Mouse (Mus musculus): ENCODE measurements around the gene Soat2. TPM values are rescaled to one million over a fixed set of nuclear protein-coding genes. Genes with fewer than 3 reads are reported as not detected.

The Soat2 gene
- polyA plus RNA-seq, 1 experiment from 2014 or later: 0.09 TPM

DNA sequence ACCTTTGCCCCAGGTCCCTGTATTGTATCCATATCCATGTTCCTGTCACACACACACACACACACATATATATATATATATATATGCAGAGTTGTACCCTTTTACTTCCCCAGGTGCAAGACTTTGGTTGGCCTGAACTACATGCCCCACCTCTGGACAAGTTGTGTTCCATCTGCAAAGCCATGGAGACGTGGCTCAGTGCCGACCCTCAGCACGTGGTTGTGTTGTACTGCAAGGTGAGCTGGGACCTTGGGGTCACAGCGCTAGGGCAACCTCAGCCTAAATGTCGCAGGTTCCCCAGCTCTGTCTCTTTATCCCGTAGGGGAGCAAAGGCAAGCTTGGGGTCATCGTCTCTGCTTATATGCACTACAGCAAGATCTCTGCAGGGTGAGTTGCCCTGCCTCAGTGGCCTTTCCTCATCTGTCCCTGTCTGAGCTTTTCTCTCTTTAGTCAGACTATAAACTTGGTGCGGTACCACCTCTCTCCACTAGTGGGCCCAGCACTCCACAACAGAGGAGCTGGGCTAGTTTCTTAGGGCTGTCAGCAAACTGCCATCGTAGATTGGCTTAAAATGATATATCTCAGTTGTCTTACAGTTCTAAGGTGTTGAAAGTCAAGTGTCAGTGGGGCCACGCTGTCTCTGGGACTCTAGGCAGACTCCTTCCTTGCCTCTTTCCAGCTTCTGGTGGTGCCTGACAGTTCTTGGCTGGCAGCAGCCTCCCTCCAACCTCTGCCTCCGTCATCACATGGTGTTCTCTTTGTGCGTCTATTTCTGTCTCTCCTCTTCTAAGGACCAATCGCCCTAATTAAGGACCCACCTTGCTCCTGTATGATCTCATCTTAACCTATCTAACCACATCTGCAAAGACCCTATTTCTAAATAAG is 42.4 kb upstream of the Soat2 start:
- Histone ChIP-seq H3K27ac (replicated peaks) (no peak overlapping the region), H3K27me3 (replicated peaks; ENCODE audit: low read depth, poor library complexity, severe bottlenecking) (peaks cover 49% of the 10 kb centered on the region), H3K9me3 (no peaks in the 10 kb centered on the region), H3K4me1 (peaks cover 78% of the 10 kb centered on the region), H3K4me3 (no peak overlapping the region), H3K36me3 (replicated peaks) (peaks cover 60% of the 10 kb centered on the region)
- DNase-seq (ENCODE audit: low spot score): peak; percentile 77
- 45% methylated on average over 13 of the region's 13 CpGs for WGBS

DNA sequence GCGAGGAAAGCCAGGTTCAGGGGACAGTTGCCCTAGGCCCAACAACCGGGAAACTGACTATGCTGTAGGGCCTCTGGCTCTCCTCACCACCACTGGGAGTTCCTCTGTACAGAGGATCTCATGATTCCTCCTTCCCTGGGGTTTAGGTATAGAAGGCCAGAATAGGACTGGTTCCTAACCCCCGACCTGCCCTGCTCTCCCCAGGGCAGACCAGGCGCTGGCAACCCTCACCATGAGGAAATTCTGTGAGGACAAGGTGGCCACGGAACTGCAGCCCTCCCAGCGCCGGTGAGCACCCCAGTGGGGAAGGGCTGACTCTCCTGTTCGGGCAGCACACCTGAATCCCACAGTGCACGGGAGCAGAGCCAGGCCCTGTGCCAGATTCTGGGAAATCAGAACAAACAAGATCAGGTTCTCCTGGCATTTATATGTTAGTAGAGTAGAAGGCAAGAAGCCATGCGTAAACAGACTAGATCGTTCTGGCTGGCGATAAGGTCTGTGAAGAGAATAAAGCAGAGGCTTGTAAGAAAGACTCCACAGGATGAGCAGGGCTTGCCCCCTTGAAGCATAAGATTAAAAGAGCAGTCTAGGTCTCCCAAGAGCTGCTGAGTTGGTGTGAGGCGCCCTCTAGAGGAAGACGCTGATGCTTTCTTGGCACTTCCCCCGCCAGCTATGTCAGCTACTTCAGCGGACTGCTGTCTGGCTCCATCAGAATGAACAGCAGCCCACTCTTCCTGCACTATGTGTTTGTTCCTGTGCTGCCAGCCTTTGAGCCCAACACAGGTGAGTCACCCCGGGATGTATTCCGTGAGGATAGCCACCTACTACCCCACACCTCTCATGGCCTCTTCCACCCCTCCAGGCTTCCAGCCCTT is 41.4 kb upstream of the Soat2 start:
- H3K4me3 ChIP-seq: no peak overlapping the region; the same call in 1 of the 2 replicates
- peaks cover 75% of the 10 kb centered on the region for H3K4me1 ChIP-seq
- DNase-seq (ENCODE audit: low spot score): peak; percentile 74
- peaks cover 69% of the 10 kb centered on the region for H3K36me3 ChIP-seq (replicated peaks)
- peaks cover 48% of the 10 kb centered on the region for H3K27me3 ChIP-seq (replicated peaks; ENCODE audit: low read depth, poor library complexity, severe bottlenecking)
- no peaks in the 10 kb centered on the region for H3K9me3 ChIP-seq
- H3K27ac ChIP-seq (replicated peaks): 0 out of 2 replicates have a peak overlapping the region, but pooled peaks have one; percentile 6
- WGBS: 53% methylated on average over 18 of the region's 18 CpGs

DNA sequence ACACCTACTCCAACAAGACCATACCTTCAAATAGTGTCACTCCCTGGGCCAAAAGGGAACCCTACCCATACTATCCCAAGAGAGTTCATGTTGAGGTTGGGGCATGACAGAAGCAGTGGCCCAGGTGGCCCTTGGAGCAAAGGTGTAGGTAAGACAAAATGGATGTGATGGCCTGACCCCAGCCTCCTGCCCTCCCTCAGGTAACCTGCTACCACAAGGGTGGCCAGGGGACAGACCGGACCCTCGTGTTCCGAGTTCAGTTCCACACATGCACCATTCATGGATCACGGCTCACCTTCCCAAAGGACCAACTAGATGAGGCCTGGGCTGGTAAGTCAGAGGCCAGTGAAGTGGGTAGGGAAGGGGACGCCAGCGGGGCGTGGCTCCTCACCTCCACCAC is 40.1 kb upstream of the Soat2 start:
- peaks cover 61% of the 10 kb centered on the region for H3K4me1 ChIP-seq

DNA sequence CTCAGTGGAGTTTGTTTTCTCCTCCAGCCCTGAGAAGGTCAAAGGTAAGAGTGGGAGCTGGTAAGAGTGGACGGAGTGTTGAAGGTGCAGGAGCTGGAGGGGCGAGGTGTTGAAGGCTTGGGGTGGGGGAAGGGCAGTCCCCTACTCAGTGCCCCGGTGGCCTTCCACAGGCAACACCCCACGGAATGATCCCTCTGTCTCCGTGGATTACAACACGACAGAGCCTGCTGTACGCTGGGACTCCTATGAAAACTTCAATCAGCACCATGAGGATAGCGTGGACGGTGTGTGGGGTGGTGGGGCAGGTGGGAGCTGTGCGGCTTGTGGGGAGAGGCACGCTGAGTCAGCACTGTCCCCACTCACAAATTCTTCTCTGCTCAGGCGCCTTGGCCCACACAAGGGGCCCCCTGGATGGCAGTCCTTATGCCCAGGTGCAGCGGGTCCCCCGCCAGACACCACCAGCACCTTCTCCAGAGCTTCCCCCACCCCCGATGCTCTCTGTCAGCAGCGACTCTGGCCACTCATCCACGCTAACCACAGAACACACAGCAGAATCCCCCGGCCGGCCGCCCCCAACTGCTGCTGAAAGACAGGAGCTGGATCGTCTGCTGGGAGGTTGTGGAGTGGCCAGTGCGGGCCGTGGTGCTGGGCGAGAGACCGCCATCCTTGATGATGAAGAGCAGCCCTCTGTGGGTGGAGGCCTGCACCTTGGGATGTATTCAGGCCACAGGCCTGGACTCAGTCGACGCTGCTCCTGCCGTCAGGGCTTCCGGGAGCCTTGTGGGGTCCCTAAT is 39.4 kb upstream of the Soat2 start:
- 83% methylated on average over 29 of the region's 29 CpGs for WGBS
- Histone ChIP-seq H3K36me3 (replicated peaks) (peaks cover 80% of the 10 kb centered on the region), H3K4me1 (peaks cover 55% of the 10 kb centered on the region), H3K27me3 (replicated peaks; ENCODE audit: low read depth, poor library complexity, severe bottlenecking) (peaks cover 29% of the 10 kb centered on the region), H3K9me3 (no peaks in the 10 kb centered on the region), H3K27ac (replicated peaks) (no peak overlapping the region), H3K4me3 (no peak overlapping the region)
- DNase-seq (ENCODE audit: low spot score): no peak

More for the DNA sequence above, 40.1 kb upstream of the Soat2 start:
- Histone ChIP-seq H3K27me3 (replicated peaks; ENCODE audit: low read depth, poor library complexity, severe bottlenecking) (peaks cover 35% of the 10 kb centered on the region), H3K27ac (replicated peaks) (no peak overlapping the region), H3K9me3 (no peaks in the 10 kb centered on the region), H3K36me3 (replicated peaks) (peaks cover 80% of the 10 kb centered on the region), H3K4me3 (no peak overlapping the region)
- no peak for DNase-seq (ENCODE audit: low spot score)
- 95% methylated on average over 7 of the region's 7 CpGs for WGBS

DNA sequence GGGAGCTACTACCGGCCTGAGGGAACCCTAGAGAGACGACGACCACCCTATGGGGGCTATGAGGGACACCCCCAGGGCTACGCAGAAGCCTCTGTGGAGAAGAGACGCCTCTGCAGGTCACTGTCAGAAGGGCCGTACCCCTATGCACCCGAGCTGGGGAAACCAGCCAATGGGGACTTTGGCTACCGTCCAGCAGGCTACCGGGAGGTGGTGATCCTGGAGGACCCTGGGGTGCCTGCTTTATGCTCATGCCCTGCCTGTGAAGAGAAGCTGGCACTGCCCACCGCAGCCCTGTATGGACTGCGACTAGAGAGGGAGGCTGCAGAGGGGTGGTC is 38.9 kb upstream of the Soat2 start:
- Histone ChIP-seq H3K4me1 (peaks cover 49% of the 10 kb centered on the region), H3K4me3 (no peak overlapping the region), H3K9me3 (no peaks in the 10 kb centered on the region), H3K27me3 (replicated peaks; ENCODE audit: low read depth, poor library complexity, severe bottlenecking) (peaks cover 23% of the 10 kb centered on the region), H3K27ac (replicated peaks) (no peak overlapping the region), H3K36me3 (replicated peaks) (peaks cover 84% of the 10 kb centered on the region)
- no peak for DNase-seq (ENCODE audit: low spot score)
- 83% methylated on average over 11 of the region's 11 CpGs for WGBS

DNA sequence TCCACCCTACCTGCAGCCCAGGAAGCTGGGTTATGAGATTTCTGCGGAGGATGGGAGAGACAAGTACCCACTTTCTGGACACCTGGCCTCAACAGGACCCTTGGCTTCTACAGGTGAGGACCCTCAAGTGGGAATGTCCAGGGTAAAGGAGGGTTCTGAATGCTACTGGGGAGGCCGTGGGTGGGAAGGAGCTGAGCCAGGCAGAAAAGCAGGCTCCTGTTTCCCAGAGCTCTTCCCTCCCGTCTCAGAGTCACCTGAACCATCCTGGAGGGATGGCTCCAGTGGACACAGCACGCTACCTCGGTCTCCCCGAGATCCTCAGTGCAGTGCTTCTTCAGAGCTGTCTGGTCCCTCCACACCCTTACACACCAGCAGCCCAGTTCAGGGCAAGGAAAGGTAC is 38.1 kb upstream of the Soat2 start:
- 92% methylated on average over 6 of the region's 6 CpGs for WGBS
- peaks cover 16% of the 10 kb centered on the region for H3K27me3 ChIP-seq (replicated peaks; ENCODE audit: low read depth, poor library complexity, severe bottlenecking)
- no peak for DNase-seq (ENCODE audit: low spot score)
- no peaks in the 10 kb centered on the region for H3K9me3 ChIP-seq
- H3K4me1 ChIP-seq: peaks cover 42% of the 10 kb centered on the region
- H3K27ac ChIP-seq (replicated peaks): no peak overlapping the region
- H3K4me3 ChIP-seq: no peak overlapping the region
- peaks cover 88% of the 10 kb centered on the region for H3K36me3 ChIP-seq (replicated peaks)

DNA sequence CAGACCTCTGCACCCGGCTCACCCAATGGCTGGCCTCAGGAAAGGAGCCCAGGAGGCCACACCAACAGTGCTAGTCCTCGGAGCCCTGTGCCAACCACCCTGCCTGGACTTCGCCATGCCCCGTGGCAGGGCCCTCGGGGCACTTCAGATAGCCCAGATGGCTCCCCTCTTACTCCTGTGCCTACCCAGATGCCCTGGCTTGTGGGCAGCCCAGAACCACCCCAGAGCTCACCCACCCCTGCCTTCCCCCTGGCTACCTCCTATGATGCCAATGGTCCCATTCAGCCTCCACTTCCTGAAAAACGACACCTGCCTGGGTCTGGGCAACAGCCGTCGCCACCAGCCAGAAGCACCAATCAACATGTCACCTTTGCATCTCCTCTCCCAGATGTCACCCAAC is 37.5 kb upstream of the Soat2 start:
- 80% methylated on average over 8 of the region's 8 CpGs for WGBS
- H3K36me3 ChIP-seq (replicated peaks): peaks cover 94% of the 10 kb centered on the region

DNA sequence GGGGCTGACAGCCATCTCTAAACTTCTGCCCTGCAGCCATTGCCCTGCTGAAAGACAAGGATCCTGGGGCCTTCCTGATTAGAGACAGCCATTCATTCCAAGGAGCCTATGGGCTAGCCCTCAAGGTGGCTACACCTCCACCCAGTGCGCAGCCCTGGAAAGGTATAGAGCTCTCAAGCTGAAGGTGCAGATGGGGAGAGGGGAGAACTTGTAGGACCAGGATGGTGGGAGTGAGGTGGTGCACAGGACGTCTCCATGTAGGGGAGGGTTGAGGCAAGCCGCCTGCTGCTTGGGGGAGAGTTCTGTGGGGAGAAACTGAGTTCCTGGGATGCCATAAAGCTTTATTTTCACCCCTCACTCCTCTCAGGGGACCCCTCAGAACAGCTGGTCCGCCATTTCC is 36.7 kb upstream of the Soat2 start:
- peaks cover 99% of the 10 kb centered on the region for H3K36me3 ChIP-seq (replicated peaks)
- no peak overlapping the region for H3K27ac ChIP-seq (replicated peaks)
- peaks cover 1% of the 10 kb centered on the region; the same call in 1 of the 2 replicates for H3K27me3 ChIP-seq (replicated peaks; ENCODE audit: low read depth, poor library complexity, severe bottlenecking)
- H3K4me1 ChIP-seq: peaks cover 38% of the 10 kb centered on the region
- DNase-seq (ENCODE audit: low spot score): no peak
- WGBS: 87% methylated on average over 4 of the region's 4 CpGs
- no peak overlapping the region for H3K4me3 ChIP-seq
- H3K9me3 ChIP-seq: no peaks in the 10 kb centered on the region

More for the DNA sequence above, 37.5 kb upstream of the Soat2 start:
- Histone ChIP-seq H3K4me1 (peaks cover 38% of the 10 kb centered on the region), H3K27ac (replicated peaks) (no peak overlapping the region), H3K9me3 (no peaks in the 10 kb centered on the region), H3K27me3 (replicated peaks; ENCODE audit: low read depth, poor library complexity, severe bottlenecking) (peaks cover 10% of the 10 kb centered on the region), H3K4me3 (no peak overlapping the region)
- no peak for DNase-seq (ENCODE audit: low spot score)

DNA sequence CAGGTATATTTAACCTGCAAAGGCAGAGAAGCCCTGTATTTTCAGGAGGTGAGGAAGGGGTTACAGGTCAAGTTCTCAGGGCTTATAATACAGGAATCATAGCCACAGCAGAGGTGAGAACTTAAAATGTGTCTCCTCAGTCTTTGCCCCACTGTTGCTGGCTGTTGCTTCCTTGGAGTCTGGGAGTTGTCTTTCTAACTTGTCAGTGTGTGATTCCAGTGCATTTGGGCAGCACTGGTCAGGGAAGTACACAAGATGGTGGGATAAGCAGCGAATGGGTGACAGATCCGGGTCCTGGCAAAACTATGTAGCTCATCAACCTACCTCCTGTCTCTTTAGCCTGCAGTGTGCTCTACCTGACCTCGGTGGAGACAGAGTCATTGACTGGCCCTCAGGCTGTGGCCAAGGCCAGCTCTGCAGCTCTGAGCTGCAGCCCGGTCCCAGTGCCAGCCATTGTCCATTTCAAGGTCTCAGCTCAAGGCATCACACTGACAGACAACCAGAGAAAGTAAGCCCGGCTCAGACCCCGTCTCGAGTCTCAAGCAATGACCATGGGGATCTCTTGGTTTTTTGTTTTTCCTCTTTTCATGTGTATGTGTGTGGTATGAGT is 35.6 kb upstream of the Soat2 start:
- WGBS: 92% methylated on average over 7 of the region's 7 CpGs
- Histone ChIP-seq H3K4me3 (no peak overlapping the region), H3K27me3 (replicated peaks; ENCODE audit: low read depth, poor library complexity, severe bottlenecking) (no peaks in the 10 kb centered on the region), H3K4me1 (peaks cover 31% of the 10 kb centered on the region), H3K36me3 (replicated peaks) (peaks cover 99% of the 10 kb centered on the region), H3K9me3 (no peaks in the 10 kb centered on the region), H3K27ac (replicated peaks) (no peak overlapping the region)
- DNase-seq (ENCODE audit: low spot score): no peak

DNA sequence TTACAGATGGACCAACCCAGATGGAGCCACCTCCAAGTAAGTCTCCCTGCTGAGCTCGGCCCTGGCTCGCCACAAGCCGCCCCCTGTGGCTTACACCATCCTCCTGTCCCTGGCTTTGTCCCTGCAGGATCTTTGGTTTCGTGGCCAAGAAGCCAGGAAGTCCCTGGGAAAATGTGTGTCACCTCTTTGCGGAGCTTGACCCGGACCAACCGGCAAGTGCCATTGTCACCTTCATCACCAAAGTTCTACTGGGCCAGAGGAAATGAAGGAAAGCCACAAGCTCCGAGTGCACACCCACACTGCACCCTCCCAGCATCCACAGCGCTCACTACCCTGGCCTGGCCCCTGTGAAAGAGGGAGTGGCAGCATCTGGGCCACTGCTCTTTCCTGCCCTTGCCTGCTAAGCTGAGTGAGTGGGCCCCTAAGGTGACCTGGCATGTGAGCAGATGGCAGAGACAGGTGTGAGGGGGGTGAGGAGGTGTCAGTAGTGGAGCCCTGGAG is 34.5 kb upstream of the Soat2 start:
- WGBS: 76% methylated on average over 9 of the region's 9 CpGs
- Histone ChIP-seq H3K36me3 (replicated peaks) (peaks cover 100% of the 10 kb centered on the region), H3K27me3 (replicated peaks; ENCODE audit: low read depth, poor library complexity, severe bottlenecking) (no peaks in the 10 kb centered on the region), H3K4me3 (no peak overlapping the region; the same call in 1 of the 2 replicates), H3K4me1 (peaks cover 30% of the 10 kb centered on the region), H3K9me3 (no peaks in the 10 kb centered on the region), H3K27ac (replicated peaks) (no peak overlapping the region)
- DNase-seq (ENCODE audit: low spot score): no peak

DNA sequence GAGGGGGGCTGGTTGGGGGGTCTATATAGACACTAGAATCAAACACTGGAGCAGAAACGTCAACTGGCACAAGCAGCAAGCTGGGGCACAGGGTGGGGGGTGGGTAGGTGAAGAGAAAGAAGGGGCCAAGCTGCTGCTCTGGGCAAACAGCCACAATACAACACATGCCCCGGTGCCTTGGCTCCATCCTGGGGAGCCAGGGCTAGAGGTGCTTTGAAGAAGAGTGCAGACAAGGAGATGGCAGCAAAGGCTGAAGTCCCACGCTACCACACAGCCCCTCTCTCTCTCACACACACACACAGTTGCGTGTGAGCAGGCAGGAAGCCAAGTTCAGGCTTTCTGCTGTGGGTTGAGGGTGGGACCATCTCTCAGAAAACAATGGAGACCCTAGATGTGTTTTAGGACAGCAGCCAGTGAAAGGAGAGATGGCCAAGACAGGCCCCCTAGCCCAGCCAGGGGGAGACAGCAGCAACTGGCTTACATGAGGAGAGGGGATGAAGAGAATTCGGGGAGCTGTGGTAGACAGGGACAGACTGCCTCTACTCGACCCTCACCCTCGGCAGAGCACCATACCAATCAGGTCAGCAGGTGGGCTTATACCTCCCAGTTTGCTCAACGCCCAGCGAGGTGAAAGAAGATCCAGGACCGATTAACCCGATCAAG is 33.4 kb upstream of the Soat2 start:
- Histone ChIP-seq H3K9me3 (no peaks in the 10 kb centered on the region), H3K4me1 (peaks cover 24% of the 10 kb centered on the region), H3K27ac (replicated peaks) (no peak overlapping the region), H3K36me3 (replicated peaks) (peaks cover 100% of the 10 kb centered on the region), H3K4me3 (no peak overlapping the region), H3K27me3 (replicated peaks; ENCODE audit: low read depth, poor library complexity, severe bottlenecking) (no peaks in the 10 kb centered on the region)
- WGBS: 82% methylated on average over 11 of the region's 11 CpGs
- no peak for DNase-seq (ENCODE audit: low spot score)
